Mouse (Mus musculus): ENCODE measurements around the gene Bbox1.

Gene Bbox1

GRCm38 (mm10) chr2:110314509-110315155 is at the start of gene Bbox1:
Gene Bbox1 (minus strand): TSS chr2:110314560.
- no peak for DNase-seq (ENCODE audit: inconsistent ontology term)

- DNase-seq (ENCODE audit: inconsistent ontology term): no peak
Measured at GRCm38 (mm10) chr2:110363855-110364254, 49.5 kb upstream of the Bbox1 start.

DNA sequence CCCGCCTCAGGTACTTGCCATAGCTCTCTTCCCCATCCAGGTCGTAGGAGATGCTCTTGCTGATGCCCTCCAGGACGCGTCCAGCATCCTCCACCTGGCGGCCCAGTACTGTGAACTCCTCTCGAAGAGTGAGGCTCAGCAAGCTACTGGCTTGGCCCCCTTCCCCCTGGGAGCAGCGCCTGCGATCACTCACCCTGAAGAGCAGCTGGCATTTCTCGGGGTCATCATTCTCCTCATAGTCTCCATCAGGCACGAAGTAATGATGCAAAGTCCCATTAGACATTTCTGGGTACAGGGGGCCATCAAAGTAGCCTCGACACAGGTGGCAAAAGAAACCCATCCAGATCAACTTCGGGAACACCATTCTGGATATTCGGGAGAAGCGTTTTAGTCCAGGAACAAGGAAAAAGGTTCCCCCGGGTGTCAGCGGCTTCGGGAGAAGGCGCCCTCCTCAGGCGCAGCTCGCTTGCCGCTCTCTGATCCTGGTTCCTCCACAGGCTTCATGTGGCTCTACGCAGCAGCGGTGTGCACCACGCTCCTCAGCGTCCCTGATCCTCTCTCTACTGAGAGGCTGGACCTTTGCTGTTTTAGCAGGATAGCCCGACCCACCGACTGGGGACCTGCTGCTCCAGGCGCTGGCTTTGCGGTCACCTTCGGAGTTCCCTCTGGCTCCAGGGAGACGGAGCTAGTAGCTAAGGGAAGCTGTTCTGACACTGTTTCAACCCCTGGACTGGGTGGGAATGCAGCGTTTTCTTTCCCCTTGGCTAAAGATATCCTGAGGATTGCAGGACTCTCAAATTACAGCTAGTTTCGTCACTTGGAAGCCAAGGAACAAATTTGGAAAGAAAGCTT is 48.3 kb upstream of the Bbox1 start, which contains the start of gene Fibin:
Fibin (minus strand) TSS at position 752 of the 852 bp plus-strand sequence.
- DNase-seq (ENCODE audit: inconsistent ontology term): peak; percentile 51

DNA sequence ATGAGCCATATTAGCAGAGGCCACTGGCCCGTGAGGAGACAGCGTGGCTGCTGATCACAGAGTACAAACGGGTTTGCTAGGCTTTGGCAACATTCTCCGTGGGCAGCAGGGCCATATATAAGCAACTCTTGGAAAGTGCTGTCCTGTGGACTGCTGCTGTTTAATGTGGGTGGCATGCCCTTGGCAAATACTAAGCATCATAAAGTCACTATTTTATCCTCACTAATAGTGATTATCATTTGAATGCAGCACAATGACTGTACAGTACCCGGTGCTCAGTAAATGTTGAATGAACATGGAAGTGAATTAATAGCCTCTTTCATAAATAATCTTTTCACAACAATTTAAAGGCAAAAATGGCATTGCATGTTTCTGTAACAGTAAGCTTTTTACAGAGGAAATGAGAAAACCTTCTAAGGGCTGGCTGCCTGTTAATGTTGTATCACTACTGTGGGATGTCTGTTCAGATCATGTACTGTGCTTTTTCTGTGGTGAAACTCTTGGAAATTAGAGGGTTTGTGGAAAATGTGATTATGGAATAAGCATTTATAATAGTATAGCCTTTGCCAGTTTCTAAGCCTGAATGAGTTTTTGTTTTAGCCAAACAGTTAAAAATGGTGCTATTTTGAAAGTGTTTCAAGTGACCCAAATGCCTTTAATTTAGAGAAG is 39.1 kb upstream of the Bbox1 start:
- DNase-seq (ENCODE audit: inconsistent ontology term): no peak

- DNase-seq (ENCODE audit: inconsistent ontology term): peak; percentile 43
Measured at GRCm38 (mm10) chr2:110351843-110352251, 37.5 kb upstream of the Bbox1 start.

DNA sequence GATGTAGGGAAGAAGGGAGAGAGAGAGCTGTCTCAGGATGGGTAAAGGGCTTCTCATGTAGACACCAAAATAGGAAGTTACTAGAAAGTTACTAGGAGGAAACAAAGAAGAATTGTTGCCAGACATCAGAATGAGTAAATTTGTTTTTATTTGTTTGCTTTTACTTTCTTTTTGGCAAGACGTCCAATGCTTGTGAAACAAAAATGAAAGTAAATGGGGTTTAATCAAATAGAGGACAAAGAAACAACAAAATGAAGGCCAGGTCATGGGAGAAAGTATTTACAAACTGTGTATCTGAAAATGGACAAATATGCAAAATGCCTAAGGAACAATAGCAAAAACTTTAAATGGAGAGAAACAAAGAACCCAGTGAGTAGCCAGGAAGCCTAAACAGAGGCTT is 37.0 kb upstream of the Bbox1 start:
- peak; percentile 56 for DNase-seq (ENCODE audit: inconsistent ontology term)

- peak; percentile 67 for DNase-seq (ENCODE audit: inconsistent ontology term)
Measured at GRCm38 (mm10) chr2:110328953-110329352, 14.6 kb upstream of the Bbox1 start.

- DNase-seq (ENCODE audit: inconsistent ontology term): no peak
Measured at GRCm38 (mm10) chr2:110319949-110320348, 5.6 kb upstream of the Bbox1 start.

DNA sequence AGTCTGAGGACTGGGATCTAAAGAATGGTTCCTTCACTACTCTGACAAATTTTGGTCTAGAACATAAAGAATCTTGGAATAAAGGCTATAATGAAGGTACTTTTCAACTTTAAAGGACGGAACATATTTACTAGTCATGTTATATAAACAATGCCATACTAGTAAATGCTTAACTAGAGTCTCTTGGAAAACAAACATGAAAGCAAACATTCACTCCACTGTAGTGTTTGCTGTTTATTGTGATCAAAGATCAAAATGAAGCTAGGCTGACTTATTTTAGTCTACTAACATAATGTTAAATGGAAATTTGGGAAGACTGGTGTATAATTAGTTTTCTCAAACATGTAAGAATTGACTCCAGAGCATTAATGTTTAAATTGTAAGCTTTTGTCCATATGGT is 4.9 kb upstream of the Bbox1 start:
- no peak for DNase-seq (ENCODE audit: inconsistent ontology term)

- DNase-seq (ENCODE audit: inconsistent ontology term): no peak
Measured at GRCm38 (mm10) chr2:110318719-110319118, 4.4 kb upstream of the Bbox1 start.

GRCm38 (mm10) chr2:110316116-110316883 is 1.9 kb upstream of the Bbox1 start:
- DNase-seq (ENCODE audit: inconsistent ontology term): no peak

- no peak for DNase-seq (ENCODE audit: inconsistent ontology term)
Measured at GRCm38 (mm10) chr2:110314074-110314473, 286 bp downstream of the Bbox1 start.

- peak; percentile 70 for DNase-seq (ENCODE audit: inconsistent ontology term)
Measured at GRCm38 (mm10) chr2:110313305-110313824, 995 bp downstream of the Bbox1 start.

- no peak for DNase-seq (ENCODE audit: inconsistent ontology term)
Measured at GRCm38 (mm10) chr2:110305358-110306283, 8.7 kb downstream of the Bbox1 start.

GRCm38 (mm10) chr2:110302261-110302660 is 12.1 kb downstream of the Bbox1 start:
- DNase-seq (ENCODE audit: inconsistent ontology term): peak; percentile 27

GRCm38 (mm10) chr2:110301314-110301713 is 13.0 kb downstream of the Bbox1 start:
- no peak for DNase-seq (ENCODE audit: inconsistent ontology term)

DNA sequence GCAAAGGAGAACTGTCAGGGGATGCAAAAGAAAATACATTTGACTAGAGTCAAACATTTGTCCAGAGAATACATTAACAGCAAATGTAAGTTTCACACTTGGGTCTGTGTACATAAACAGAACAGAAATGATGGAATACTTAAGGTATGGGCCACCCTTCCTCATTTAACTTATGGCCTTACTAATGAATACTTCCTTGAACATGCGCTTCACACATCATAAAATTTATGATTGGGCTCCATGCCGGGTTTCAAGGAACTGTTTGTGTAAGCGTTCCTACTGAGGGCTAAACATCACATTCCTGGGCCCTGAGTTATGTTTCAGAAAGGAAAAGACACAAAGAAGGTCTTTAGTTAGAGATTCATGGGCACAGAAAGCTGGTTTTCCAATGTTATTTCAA is 19.4 kb downstream of the Bbox1 start:
- DNase-seq (ENCODE audit: inconsistent ontology term): peak; percentile 37

GRCm38 (mm10) chr2:110287959-110288358 is 26.4 kb downstream of the Bbox1 start:
- no peak for DNase-seq (ENCODE audit: inconsistent ontology term)

DNA sequence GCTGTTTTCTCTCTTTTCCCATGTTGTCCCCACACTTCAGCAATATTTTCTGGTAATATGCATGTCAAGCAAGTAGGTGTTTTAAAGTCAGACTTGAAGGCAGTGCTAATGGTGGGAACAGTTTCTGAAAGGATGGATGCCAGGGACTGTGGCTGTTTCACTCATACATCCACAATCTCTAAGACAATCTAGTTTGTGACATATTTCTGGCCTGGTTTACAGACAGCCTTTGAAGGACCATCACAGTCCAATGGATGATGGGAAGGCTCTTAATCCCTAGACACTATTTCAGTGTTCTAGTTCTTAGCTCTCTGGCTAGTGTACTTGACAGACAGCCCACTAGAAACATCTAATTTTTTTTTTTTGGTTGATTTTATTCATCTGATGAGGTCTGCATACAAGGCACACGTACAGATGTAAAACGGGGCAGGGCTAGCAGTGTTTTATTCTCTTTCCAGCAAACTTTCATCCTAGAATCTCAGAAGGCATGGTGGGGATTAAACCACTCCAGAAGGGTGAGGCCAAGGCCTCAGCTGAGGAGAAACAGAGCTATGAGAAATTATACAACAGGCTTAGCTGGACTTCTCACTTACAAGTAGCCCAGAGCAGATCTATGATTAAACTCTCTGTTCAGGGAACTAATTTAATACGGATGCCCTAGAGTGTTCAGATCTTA is 28.4 kb downstream of the Bbox1 start:
- DNase-seq (ENCODE audit: inconsistent ontology term): no peak

DNA sequence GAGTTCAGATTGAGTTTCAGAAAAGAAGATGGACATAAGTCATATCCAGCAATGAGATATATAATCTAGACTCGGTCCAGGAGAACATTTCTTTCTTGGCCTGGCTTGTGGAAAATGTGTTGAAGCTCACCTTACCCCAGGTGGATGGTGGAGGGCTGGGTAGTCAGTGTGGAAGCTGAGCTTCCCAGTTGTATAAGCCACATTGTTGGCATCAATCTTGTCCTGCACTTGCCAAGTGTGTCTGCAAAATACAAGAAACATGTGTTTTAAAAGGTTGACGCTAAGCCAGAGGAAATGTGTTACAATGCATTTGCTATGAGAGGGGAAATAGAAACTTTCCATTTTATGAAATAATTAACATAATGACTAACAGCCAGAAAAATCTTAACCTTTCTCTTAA is 38.9 kb downstream of the Bbox1 start:
- no peak for DNase-seq (ENCODE audit: inconsistent ontology term)
